ENCODE assay signal across 18 mouse cellular contexts in the genomic region with DNA sequence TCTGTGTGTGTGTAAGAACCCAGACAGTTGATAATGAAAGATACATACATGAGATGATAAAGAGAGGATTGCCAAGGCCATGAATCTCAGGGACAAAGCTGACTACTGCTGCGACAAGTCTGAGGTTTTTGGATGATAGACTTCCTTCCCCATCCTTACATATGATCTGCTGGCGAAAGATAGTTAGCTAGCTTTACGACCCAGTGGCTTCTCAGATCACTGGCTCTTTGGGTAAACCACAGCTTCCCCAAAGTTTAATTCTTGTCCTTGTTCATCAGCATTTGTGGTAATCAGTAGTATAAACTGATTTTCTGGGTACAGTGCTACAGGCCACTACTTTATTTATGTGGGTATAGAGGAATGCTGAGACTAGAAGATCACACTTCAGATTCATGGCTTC. TPM values are rescaled to one million over a fixed set of nuclear protein-coding genes. Genes with fewer than 3 reads are reported as not detected.
DNase-seq lines count a peak whose midpoint lies in the region; ATAC-seq lines count a peak whose summit lies in the region.
"Had no signal": no experiment of that assay in that cellular context is flagged by ENCODE, and none has a peak within 500 bp of the region (broad histone marks: within the 10 kb centered on the region; RNA-seq: fewer than 3 reads in every experiment).

No protein-coding gene starts in this region.

- peak; percentile 93 for ATAC-seq in granulocyte monocyte progenitor cell, adult 5-6 weeks (replicated peaks; ENCODE audit: poor library complexity, severe bottlenecking)
- peak; percentile 45 for ATAC-seq in megakaryocyte, adult 5-6 weeks (ENCODE audit: poor library complexity, severe bottlenecking)
- ATAC-seq: forebrain, embryonic 14.5 days; forebrain, postnatal 0 days had no signal

- DNase-seq in 416B (ENCODE audit: low read depth) = peak; percentile 15
- DNase-seq in layer of hippocampus, adult 8-10 months (ENCODE audit: low spot score in 2 of 2) = no peak
- no peak for DNase-seq in left cerebral cortex, adult 11 months (ENCODE audit: low spot score)
- no peak for DNase-seq in adrenal gland, adult 18-20 months (ENCODE audit: low spot score in 2 of 2)
- DNase-seq: adrenal gland, adult 2 months; adrenal gland, postnatal 10 days; adrenal gland, postnatal 36 days; cerebellum, adult 11-12 months; cerebellum, adult 2 months; cerebellum, adult 9-10 months; cerebellum, postnatal 10 days; cerebellum, postnatal 25 days; embryo, embryonic 11 days; forebrain, postnatal 0 days had no signal

RNA-seq across cellular contexts. Expression of gene Minar1, which starts 14.5 kb away (rescaled TPM):
- total RNA-seq in granulocyte monocyte progenitor cell, adult 5-6 weeks (2014; fragmentation: Nextera tagmentation) = not detected in 2 replicates
- total RNA-seq in granulocyte monocyte progenitor cell, adult 5-6 weeks (2017) = not detected in 2 replicates
- total RNA-seq in megakaryocyte, adult 5-6 weeks (2015) = not detected in 2 replicates
- not detected in 2 replicates for total RNA-seq in megakaryocyte, adult 5-6 weeks (2017)
- 1 to 10 TPM; 4.4 to 4.8 (median 4.5) TPM for total RNA-seq in layer of hippocampus, adult 8-10 months (2022)
- under 1 TPM in 1 of 2 experiments, not detected in 1; 0.27 TPM for total RNA-seq in adrenal gland, adult 18-20 months (2021)
- total RNA-seq: MEL had no signal

Comparison
In these comparisons a context has a peak if more than half of its experiments do, and no peak if none do; other contexts are left out.
1. RNA of gene Minar1, which starts 14.5 kb away (total RNA-seq): 4.4 to 4.8 TPM in layer of hippocampus, adult 8-10 months; 0.27 TPM in adrenal gland, adult 18-20 months, not detected in granulocyte monocyte progenitor cell, adult 5-6 weeks and not detected in megakaryocyte, adult 5-6 weeks; every median in the first group is over 4 times any median in the second.